Mouse (Mus musculus) right cerebral cortex, postnatal 36 days (tissue): ENCODE data around the gene Gm17469.
"Not testable (repeated sequence)": the region's sequence is repeated elsewhere in the genome, so short reads cannot be mapped to it uniquely, and the experiment has no call there.

Source experiments
- DNase-seq, 2 experiments: peaks; one replicate each; pipeline ENCODE4 v3.0.0; 2022; ENCODE audit warnings: low spot score in 2 of 2, mixed read lengths in 1 of 2

Gene Gm17469

DNA sequence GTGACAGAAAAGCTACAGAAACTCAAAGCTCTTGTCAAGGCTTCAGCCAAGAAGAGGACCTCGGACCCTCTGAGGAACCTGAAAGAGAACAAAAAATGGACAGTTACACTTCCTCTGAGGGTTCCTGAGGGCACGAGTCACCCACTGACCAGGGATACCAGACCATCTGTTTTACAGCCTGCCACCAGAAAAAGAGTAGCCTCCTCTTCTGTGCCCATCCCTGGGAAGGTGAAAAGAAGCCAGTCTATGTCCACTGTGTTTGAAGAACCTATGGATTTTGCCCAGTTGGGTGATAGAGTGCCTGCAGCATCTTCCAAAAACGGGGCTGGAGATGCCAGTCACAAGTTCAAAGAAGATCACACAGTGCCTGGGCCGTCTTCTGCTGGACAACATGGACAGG, at the start of gene Gm17469:
Gene Gm17469, plus strand, starts transcription at position 301 of the 400 bp plus-strand sequence.
- not testable (repeated sequence) for DNase-seq
